Mouse (Mus musculus): Measurements from ENCODE around the gene Cyfip2. TPM values are rescaled to one million over a fixed set of nuclear protein-coding genes. Genes with fewer than 3 reads are reported as not detected.
A peak's percentile ranks its signal among the peaks of the same experiment; 100 is the strongest.

Gene Cyfip2
- polyA plus RNA-seq, 1 experiment: not detected

- no peak for TF ChIP-seq POLR2A (IDR thresholded peaks at IDR 0.05; ENCODE audit: insufficient read depth, low read depth, low read length)
- 96% methylated on average over 8 of the region's 8 CpGs for WGBS
- Histone ChIP-seq H3K27ac (ENCODE audit: insufficient read depth, low read depth, low read length) (no peak overlapping the region), H3K4me3 (ENCODE audit: insufficient read depth, low read depth, low read length) (no peak overlapping the region), H3K4me1 (ENCODE audit: control insufficient read depth, insufficient read depth, low read length) (no peaks in the 10 kb centered on the region; the same call in 1 of the 2 replicates)
Observed at GRCm38 (mm10) chr11:46332217-46332616, 19.6 kb upstream of the Cyfip2 start.

GRCm38 (mm10) chr11:46326271-46327015, 13.8 kb upstream of the Cyfip2 start:
- 86% methylated on average over 16 of the region's 16 CpGs for WGBS
- TF ChIP-seq CTCF (IDR thresholded peaks at IDR 0.05; ENCODE audit: insufficient read depth, low read depth, low read length) (no peak), POLR2A (IDR thresholded peaks at IDR 0.05; ENCODE audit: insufficient read depth, low read depth, low read length) (no peak)
- no peaks in the 10 kb centered on the region; the same call in 1 of the 2 replicates for H3K4me1 ChIP-seq (ENCODE audit: control insufficient read depth, insufficient read depth, low read length)
- H3K4me3 ChIP-seq (ENCODE audit: insufficient read depth, low read depth, low read length): no peak overlapping the region
- H3K27ac ChIP-seq (ENCODE audit: insufficient read depth, low read depth, low read length): no peak overlapping the region

- TF ChIP-seq POLR2A (IDR thresholded peaks at IDR 0.05; ENCODE audit: insufficient read depth, low read depth, low read length): no peak
- TF ChIP-seq CTCF (IDR thresholded peaks at IDR 0.05; ENCODE audit: insufficient read depth, low read depth, low read length): no peak
- Histone ChIP-seq H3K4me3 (ENCODE audit: insufficient read depth, low read depth, low read length) (no peak overlapping the region), H3K27ac (ENCODE audit: insufficient read depth, low read depth, low read length) (no peak overlapping the region), H3K4me1 (ENCODE audit: control insufficient read depth, insufficient read depth, low read length) (no peaks in the 10 kb centered on the region)
- 88% methylated on average over 7 of the region's 7 CpGs for WGBS
Observed at GRCm38 (mm10) chr11:46321559-46321958, 8.9 kb upstream of the Cyfip2 start.

GRCm38 (mm10) chr11:46314534-46314933, 1.9 kb upstream of the Cyfip2 start:
- TF ChIP-seq CTCF (IDR thresholded peaks at IDR 0.05; ENCODE audit: insufficient read depth, low read depth, low read length) (no peak), POLR2A (IDR thresholded peaks at IDR 0.05; ENCODE audit: insufficient read depth, low read depth, low read length) (no peak)
- peaks cover 8% of the 10 kb centered on the region for H3K4me1 ChIP-seq (ENCODE audit: control insufficient read depth, insufficient read depth, low read length)
- WGBS: 37% methylated on average over 7 of the region's 7 CpGs
- no peak overlapping the region for H3K27ac ChIP-seq (ENCODE audit: insufficient read depth, low read depth, low read length)
- H3K4me3 ChIP-seq (ENCODE audit: insufficient read depth, low read depth, low read length): no peak overlapping the region

GRCm38 (mm10) chr11:46313851-46314250, 1.2 kb upstream of the Cyfip2 start:
- Histone ChIP-seq H3K4me3 (ENCODE audit: insufficient read depth, low read depth, low read length) (no peak overlapping the region), H3K4me1 (ENCODE audit: control insufficient read depth, insufficient read depth, low read length) (peaks cover 14% of the 10 kb centered on the region), H3K27ac (ENCODE audit: insufficient read depth, low read depth, low read length) (no peak overlapping the region)
- TF ChIP-seq CTCF (IDR thresholded peaks at IDR 0.05; ENCODE audit: insufficient read depth, low read depth, low read length): no peak
- no peak for TF ChIP-seq POLR2A (IDR thresholded peaks at IDR 0.05; ENCODE audit: insufficient read depth, low read depth, low read length)
- WGBS: 58% methylated on average over 6 of the region's 6 CpGs

- peak; percentile 88 for TF ChIP-seq POLR2A (IDR thresholded peaks at IDR 0.05; ENCODE audit: insufficient read depth, low read depth, low read length)
- no peak for TF ChIP-seq CTCF (IDR thresholded peaks at IDR 0.05; ENCODE audit: insufficient read depth, low read depth, low read length)
- under 1% methylated on average over 68 of the region's 71 CpGs for WGBS
- Histone ChIP-seq H3K27ac (ENCODE audit: insufficient read depth, low read depth, low read length) (peak overlapping the region; percentile 60), H3K4me1 (ENCODE audit: control insufficient read depth, insufficient read depth, low read length) (peaks cover 16% of the 10 kb centered on the region), H3K4me3 (ENCODE audit: insufficient read depth, low read depth, low read length) (peak overlapping the region; percentile 90)
Observed at GRCm38 (mm10) chr11:46311703-46312522, 746 bp downstream of the Cyfip2 start.

GRCm38 (mm10) chr11:46311181-46311702, 1.4 kb downstream of the Cyfip2 start:
- WGBS: 5% methylated on average over 14 of the region's 14 CpGs
- H3K27ac ChIP-seq (ENCODE audit: insufficient read depth, low read depth, low read length): peak overlapping the region; percentile 60
- no peak for TF ChIP-seq POLR2A (IDR thresholded peaks at IDR 0.05; ENCODE audit: insufficient read depth, low read depth, low read length)
- TF ChIP-seq CTCF (IDR thresholded peaks at IDR 0.05; ENCODE audit: insufficient read depth, low read depth, low read length): no peak
- peaks cover 16% of the 10 kb centered on the region for H3K4me1 ChIP-seq (ENCODE audit: control insufficient read depth, insufficient read depth, low read length)
- H3K4me3 ChIP-seq (ENCODE audit: insufficient read depth, low read depth, low read length): peak overlapping the region; percentile 90

- peak overlapping the region; percentile 46 for H3K27ac ChIP-seq (ENCODE audit: insufficient read depth, low read depth, low read length)
- H3K4me1 ChIP-seq (ENCODE audit: control insufficient read depth, insufficient read depth, low read length): peaks cover 16% of the 10 kb centered on the region
- TF ChIP-seq CTCF (IDR thresholded peaks at IDR 0.05; ENCODE audit: insufficient read depth, low read depth, low read length) (no peak), POLR2A (IDR thresholded peaks at IDR 0.05; ENCODE audit: insufficient read depth, low read depth, low read length) (no peak)
- WGBS: 19% methylated on average over 5 of the region's 5 CpGs
- peak overlapping the region; percentile 90 for H3K4me3 ChIP-seq (ENCODE audit: insufficient read depth, low read depth, low read length)
Observed at GRCm38 (mm10) chr11:46310647-46311063, 2.0 kb downstream of the Cyfip2 start.

Data from olfactory bulb, adult 2 months (tissue).